Mouse (Mus musculus): ENCODE measurements at regions not wholly inside any gene's neighbourhood (a gene's known extent, or its start where the extent isn't known, plus 50 kb on each side); places are given as distances from the start of the nearest gene placed in this dataset.

DNA sequence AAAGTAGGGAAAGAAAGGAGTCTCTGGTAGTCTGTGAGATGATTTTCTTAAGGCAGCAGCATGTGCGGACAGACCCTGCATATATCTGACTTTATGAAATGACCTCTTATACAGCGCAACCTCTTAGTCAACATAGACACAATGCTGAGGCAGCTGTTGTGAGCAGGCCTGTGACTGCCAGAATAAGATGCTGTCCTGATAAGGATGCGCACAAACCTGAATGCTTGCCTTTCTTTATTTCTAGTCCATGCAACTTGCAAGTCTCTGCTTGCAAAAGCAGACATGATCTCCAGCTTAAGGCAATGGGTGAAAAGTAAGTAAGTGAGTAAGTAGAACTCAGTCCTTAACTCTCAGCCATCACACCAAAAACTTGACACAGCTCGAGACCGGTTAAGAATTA, 92.0 kb upstream of the Cblb start:
- TF ChIP-seq EP300 (IDR thresholded peaks at IDR 0.05) (no peak), CTCF (IDR thresholded peaks at IDR 0.05) (no peak)

Measured in lung, postnatal 0 days (tissue).